Mouse (Mus musculus): ENCODE measurements at regions not wholly inside any gene's neighbourhood (a gene's known extent, or its start where the extent isn't known, plus 50 kb on each side); places are given as distances from the start of the nearest gene placed in this dataset.

- CTCF ChIA-PET, result interaction anchor here (0.6 kb wide), 1 partner anchor 55 kb away, joined by 3 read pairs; no protein-coding TSS in a partner anchor
Observed at GRCm38 (mm10) chr4:93112885-93113284, 222.4 kb downstream of the Tusc1 start.

GRCm38 (mm10) chr4:93094092-93094491, 241.2 kb downstream of the Tusc1 start:
- CTCF ChIA-PET, result no interaction called here

- CTCF ChIA-PET, result no interaction called here
Observed at GRCm38 (mm10) chr4:93063531-93063930, 271.8 kb downstream of the Tusc1 start.
